Mouse (Mus musculus) right cerebral cortex, postnatal 4 days (tissue): ENCODE measurements around the gene Spag16.
"Not testable (repeated sequence)": the region's sequence is repeated elsewhere in the genome, so short reads cannot be mapped to it uniquely, and the experiment has no call there.

Experiments
- DNase-seq: peaks from one replicate; pipeline ENCODE4 v3.0.0-alpha.2; 2022

The Spag16 gene

DNA sequence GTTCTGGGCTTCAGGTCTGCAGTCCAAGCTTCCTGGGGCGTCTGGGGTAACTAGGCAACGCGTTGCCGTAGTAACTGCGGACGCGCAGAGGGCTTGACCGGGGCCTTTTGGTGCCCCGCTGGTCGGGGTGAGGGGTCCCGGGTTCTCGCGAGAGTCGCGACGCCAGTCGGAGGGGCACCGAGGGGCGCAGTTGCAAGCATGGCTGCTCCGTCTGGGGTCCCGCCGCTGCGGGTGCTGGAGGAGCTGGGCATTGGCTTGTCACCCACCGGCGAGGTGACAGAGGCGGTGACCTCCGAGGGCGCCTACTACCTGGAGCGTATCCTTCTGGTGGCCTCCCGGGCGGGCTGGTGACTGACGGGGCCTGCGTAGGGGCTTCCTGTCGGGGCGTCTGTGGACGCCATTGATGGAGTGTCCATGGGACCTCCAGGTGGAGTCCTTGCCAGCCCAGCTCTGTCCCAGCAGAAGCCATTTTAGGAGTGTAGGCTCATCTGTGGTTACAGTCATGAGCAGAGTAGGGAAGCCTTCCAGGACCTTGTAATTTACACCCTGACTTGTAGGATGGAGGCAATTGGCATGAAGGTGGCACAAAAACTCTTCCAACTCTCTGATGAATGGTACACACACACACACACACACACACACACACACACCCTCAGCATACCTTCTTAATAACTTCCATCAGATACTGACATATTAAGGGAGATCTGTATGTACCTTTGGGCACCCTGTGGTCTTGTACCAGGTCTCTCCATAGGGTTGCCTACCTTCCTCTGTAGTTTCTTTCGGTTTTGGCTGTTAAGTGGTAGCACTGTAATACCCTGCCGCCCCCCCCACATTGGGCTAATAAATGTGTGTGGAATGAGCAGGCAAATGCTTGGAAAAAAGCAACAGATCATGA lies at the start of gene Spag16:
TSS of gene Spag16 (plus strand) at position 165 of the 898 bp plus-strand sequence.
- peak; percentile 55 for DNase-seq

DNA sequence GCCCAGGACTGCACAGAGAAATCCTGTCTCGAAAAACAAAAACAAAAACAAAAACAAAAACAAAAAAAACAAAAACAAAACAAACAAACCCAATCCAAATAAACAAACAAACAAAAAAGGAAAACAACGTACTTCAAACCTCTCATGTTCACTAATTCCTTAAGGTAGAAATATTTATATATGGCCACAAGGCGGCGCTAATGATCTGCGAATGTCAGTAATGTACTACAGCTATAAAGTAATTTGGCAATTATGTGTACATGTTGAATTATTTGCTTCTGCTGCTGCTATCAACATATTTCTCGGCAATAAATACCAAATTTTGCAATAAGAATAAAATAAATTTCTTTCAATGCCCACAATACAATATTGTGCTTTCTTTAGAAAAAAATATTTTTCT lies 41.6 kb upstream of the Spag16 start:
- peak; percentile 77 for DNase-seq

DNA sequence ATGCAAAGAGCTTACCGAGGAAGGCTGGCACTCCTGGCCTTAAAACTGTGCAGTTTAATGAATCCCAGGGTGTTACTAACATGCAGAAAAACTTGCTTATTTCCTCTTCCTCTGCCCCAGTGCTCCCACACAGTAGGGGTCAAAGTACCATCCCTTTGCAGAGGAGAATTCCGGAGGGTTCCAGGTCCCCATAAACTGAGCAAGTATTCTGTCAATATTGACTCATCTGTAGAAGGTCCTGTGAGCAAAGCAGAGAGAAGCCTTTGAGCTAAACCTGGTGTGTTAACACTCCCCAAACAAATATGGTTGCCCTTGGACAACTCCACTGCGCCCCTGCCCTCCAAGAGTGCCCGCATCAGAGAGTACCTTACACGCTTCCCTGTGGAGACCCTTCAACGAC lies 40.1 kb upstream of the Spag16 start:
- DNase-seq, result no peak

DNA sequence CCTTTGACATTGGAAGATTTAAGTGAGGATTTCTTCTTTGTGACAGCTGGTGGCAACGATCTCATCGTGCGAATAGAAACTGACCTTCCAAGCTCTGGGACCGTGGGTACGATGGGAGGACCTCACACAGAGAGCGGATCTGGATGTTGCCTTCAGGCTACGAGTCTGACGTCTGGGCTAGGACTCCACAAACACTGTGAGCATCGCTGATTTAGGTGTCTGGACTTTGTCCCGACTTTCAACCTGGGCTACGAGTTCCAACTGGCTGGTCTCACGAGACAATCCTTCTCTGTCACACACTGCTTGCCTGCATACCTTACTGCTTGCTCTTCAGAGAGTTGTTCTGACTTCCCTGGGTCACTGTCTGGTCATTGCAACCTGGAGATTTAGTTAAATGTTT lies 39.4 kb upstream of the Spag16 start:
- DNase-seq, result no peak

DNA sequence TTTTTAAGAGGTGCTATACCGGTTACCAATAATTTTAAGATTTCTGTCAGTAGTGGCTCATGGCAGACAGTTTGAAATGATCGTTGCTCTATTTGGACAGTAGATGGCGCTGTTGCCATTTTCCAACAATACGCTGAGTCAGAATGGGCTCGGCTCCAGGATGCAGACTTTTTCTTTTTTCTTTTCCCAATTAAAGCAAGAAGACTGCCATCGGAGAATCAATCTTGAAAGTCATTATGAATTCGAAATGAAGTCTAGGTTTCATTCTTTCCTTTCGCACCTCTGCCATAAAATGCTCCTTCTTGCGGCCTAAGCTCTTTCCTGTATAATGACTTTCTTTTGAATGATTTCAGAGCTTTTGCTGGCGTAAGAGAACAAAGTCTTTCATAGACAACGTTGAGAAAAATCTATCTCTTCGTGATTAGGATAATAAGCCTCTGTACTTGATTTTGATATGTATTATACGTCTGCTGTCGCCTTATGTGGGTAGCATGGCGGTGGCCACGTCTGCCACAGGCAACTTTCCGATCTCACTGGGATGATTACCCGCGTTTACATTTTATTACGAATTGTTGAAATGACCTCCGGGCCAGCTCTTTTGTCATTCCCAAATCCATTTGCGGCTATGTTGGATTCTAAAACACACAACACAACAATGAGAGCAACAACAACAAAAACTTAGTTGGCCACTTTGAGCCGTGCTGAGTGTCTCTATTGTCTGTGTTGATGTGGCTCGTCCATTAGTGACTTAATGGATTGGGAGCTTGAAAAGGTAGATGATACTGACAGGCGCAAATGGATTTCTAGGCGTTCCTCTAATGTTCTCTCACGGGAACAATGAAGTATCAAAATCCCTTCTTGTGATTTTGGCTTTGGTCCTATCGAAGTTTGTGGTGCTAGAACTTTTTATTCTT lies 36.2 kb upstream of the Spag16 start:
- peak; percentile 81 for DNase-seq

DNA sequence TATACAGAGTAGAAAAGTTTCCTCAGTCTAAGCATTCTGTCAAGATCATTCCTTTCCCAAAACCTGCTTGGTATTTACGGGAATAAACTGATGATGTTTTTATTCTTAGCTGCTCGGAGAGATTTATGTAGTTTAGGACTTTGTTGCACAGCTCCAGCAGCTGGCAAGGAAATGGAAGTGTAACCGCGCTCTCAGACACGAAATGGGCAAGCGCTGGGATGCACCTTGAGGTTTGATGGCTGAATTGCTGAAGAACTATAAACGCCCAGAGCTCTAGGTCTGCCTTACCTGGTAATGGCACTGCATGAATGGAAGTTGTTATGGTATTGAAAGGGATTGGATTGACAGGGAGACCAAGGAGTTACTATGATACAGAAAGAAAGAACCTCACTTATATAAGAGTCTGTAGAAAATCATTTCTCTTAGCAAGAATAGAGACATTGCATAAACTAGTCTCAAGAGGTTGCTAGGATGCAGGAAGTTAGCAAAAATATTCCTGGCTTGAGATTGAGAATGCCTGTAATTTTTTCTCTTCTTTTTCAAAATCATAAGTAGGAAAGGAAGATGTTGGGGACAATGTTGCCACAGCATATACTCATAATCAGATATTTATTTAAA lies 27.7 kb upstream of the Spag16 start:
- no peak for DNase-seq

DNA sequence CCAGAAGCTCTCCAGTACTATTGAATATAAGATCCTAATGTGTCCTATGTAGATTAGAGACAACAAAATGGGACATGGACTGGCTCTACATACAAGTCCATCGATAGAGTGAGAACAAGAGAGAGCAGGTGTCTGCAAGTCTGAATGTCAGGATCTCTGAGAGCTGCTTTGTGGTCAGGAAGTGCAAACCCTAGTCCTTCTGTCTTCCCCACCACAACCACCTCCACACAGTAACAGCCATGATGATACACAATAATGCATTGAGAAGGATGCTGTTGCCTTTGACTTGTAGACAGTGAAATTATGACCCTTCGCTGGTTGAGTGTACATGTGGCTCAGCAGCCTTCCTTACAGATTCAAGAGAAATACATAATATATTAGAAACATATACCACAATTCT lies 16.6 kb upstream of the Spag16 start:
- no peak for DNase-seq

DNA sequence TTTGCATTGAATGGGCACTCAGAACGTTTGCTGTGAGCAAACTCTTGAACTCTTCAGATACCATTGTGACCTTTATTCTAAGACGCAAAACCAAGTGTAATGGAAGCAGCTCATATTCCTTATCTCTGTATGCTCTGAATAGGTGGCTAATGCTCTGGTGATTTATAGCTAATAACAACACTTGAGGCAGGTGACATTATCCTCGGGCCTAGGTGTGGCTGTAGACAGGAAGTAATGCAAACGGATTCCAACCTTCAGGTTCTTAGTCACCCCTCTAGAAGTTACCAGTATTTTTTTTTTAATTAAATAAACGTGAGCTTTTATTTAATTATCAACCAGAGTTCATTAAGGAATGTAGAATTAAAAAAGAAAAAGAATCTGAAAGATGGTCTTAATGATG lies 1.1 kb upstream of the Spag16 start:
- not testable (repeated sequence) for DNase-seq

DNA sequence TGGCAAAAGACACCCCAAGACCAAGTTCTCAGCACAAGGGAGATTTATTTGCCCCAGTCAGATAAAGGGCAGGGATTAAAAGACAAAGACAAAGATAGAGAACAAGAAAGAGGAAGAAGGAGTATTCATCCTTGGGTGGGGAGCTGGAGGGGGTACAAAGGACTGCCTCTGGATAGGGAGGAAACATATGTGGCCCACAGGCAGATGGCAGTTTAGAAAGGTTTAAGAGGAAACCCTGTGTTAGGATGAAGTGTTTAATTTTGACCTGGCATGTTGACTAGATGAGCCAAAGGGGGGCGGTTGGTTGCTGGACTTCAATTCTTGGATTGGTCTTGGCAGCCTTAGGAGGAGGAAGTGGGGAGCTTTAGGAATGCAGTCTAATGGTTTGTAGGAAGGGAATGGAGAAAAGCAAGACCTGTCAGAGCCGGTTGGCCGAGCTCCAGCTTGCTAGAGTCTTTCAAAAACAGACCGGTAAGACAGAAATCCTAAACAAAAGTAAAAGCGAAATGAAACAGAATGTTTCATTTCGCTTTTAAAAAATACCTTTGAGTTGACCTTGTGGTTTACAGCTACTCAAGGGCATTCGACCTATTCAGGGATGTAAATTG lies 2.2 kb downstream of the Spag16 start:
- DNase-seq, result peak; percentile 7

DNA sequence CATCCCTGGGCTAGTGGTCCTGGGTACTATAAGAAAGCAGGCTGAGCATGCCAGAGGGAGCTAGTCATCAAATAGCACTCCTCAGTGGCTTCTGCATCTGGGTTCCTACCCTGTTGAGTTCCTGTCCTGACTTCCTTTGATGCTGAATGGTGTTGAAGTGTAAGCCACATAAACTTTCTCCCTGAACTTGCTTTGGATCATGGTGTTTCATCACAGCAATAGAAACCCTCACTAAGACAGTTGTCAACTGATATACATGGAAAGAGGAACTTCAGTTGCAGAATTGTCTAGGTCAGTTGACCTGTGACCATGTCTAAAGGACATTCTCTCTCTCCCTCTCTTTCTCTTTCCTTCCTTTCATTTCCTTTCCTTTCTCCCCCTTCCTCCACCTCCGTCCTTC lies 3.8 kb downstream of the Spag16 start:
- DNase-seq, result no peak

DNA sequence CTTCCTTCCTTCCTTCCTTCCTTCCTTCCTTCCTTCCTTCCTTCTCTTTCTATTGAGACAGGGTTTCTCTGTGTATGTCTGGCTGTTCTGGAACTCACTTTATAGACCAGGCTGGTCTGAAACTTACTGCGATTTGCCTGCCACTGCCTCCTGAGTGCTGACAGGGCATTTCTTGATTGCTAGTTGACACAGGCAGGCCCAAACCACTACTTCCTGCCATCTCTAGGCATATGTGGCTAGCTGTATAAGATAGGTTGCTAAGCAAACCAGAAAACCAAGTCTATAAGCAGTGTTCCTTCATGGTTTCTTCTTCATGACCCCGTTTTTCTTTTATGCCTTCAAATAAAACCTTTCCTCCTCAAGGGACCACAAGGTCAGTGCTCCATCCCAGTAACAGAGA lies 4.2 kb downstream of the Spag16 start:
- no peak for DNase-seq

DNA sequence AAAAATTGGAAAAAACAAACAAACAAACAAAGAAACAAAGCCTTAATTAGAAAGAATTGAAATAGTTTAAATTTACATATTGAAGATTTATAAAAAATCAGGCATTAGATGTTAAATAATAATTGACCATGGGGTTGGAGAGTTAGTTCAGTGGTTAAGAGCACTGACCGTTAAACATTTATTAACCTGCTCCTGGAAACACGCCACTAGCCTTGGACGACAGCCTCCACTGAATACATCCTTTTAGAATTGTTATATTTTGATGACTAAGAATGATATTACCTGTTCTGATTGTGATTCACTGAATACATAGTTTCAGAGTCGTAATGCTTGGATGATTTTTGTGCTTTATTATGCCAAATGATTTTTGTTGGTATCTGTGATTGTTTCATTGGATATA lies 6.7 kb downstream of the Spag16 start:
- not testable (repeated sequence) for DNase-seq

DNA sequence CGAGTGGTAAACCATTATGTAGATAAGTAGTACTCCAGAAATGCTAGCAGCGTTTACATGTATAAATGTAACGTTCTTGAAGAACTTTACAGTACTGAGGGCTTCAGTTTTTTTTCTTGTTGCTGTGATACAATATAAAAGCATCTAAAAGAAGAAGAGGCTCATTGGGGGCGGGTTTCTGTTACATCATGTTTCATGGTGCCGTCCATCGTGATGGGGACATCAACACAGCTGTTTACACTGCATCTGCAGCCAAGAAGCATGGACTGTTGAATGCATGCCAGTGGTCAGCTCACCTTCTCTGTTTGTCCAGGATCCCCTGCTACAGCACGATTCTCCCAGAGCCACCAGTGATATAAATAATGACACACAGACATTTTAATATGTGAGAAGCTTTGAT lies 26.7 kb downstream of the Spag16 start:
- DNase-seq, result no peak

DNA sequence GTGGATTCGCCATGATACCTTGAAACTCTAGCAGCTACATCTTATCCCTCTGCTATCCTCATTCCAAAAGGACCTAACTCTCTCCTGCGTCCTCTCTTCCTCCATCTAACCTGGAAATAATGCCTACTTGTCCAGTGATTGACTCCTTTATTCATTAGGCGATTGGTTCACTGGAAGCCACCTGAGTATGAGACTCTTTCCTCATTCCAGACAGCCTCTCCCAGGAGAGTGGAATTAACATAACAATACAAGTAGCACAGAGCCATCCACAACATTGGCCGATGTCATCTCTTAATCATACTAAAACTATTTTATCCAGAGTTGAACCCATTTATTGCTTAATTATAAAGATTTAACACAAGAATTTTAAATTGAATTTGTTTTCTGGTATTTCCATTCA lies 41.0 kb downstream of the Spag16 start:
- DNase-seq, result no peak

DNA sequence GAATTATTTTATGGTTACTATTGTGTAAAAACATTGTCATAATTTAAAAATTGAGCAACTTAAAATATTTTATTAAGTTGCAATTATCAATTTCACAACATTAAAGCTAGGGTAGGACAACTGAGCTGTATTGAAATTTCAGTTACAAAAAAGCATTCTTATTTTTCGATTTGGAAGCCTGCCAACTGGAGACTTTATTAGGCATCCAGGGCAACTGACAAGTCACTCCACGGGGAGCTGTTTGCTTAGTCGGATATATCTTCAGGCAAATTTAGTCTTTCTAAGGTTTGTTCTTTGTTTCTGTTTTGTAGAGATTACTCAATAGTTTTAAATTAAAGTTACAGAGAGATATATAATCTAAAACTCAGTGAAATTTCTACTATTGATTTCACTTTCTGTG lies 129.8 kb downstream of the Spag16 start:
- no peak for DNase-seq

DNA sequence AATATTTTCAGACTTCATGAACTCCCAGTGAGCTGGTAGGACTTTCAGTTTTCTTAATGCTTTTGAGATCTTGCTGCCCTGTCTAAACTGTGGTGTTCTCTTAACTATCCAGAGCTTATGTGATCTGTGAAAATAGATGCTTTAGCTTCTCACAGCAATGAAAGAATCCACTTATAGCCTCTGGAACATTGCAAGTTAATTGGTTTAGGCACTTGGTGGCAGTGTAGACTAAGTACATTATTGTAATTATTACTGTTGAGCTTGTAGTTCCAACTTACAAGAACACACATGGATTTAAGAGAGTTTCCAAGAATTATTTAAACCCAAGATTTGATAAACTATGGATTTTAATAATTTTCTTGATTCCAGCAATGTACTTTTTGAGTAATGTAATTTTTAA lies 170.1 kb downstream of the Spag16 start:
- DNase-seq, result no peak

DNA sequence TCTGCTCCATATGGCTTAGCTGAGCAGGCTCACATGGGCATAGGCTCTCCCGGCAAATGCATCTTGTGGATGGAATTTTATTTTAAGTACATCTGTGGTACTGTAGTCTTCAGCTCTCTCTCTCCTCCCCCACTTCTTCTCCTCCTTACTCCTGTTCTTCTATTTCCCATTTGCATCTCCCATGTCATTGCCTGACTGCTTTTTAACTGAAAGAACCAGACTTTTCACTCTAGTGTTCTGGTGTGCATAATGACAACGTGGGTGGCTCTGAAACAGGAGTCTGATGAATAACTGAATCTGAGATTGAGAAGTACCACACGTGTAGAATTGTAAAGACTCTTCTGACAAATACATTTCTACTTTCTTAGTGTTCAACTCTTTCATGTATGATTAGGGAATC lies 186.2 kb downstream of the Spag16 start:
- DNase-seq, result no peak

DNA sequence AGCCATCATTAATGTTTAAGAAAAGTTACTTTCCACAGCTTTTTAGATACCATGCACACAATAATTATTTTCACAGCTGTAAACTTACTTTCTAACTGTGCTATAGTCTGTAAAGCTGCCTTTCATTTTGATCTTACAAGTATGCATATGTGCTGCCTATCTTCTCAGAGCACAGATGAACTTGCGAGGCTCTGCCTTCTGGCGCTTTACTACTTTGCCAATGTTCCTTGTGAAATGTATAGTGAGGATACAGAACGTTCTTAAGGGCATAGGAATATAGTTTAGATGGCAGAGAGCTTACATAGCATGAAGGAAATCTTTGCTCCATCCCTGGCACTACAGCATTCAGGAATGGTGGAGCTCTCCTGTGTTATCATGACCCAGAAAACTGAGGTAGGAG lies 210.6 kb downstream of the Spag16 start:
- no peak for DNase-seq

DNA sequence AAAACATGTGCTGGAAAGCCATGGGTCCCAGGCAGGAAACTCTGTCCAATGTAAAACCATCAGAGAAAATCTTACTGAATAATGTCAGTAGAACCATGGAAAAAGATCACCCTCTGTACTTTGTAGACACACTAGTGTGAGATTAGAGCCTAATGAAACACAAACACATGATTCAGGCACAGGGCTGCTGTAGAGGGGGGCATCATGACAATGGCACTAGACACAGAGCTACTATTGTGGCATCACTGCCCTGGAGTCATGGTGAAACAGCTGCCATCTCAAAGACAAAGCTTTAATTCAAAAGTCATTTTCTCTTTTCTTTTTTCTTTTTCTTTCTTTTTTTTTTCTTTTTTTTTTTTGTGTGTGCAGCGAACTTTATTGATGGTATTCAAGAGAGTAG lies 240.6 kb downstream of the Spag16 start:
- no peak for DNase-seq

DNA sequence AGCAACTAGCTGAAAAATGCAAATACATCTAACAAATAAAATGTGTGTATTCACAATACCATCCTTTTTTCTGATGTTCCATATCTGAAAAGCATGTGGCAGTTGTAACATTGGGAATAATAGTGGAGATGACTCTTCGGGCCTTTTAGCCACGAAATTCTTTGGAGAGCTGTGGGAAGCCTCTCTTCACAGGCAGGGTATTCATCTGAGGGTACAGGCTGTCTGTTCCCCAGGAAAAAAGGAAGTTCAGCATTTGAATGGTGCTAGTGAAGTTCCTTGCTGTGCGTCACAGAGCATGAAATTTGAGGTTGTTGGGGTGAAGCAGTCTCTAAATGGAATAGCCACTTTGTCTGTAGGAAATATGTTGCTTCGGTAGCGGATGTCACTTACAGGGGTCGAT lies 246.7 kb downstream of the Spag16 start:
- DNase-seq, result no peak

DNA sequence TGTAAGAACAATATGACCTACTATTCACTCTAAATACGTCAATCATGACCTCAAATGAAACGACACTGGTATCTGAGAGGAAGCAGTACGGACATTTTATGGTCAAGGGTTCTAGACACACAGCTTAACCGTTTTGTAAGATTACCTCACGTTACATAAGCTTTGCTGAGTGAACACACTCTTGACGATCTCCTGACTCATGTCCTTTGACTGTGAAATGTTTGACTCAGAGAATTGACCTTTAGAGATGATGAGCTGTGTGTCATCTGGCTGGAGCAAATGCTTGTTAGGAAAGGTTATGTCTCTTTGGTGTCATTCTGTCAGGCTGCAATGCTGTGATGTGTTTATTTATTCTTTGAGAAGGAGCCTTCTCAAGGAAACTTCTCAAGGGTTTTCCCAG lies 252.0 kb downstream of the Spag16 start:
- no peak for DNase-seq

DNA sequence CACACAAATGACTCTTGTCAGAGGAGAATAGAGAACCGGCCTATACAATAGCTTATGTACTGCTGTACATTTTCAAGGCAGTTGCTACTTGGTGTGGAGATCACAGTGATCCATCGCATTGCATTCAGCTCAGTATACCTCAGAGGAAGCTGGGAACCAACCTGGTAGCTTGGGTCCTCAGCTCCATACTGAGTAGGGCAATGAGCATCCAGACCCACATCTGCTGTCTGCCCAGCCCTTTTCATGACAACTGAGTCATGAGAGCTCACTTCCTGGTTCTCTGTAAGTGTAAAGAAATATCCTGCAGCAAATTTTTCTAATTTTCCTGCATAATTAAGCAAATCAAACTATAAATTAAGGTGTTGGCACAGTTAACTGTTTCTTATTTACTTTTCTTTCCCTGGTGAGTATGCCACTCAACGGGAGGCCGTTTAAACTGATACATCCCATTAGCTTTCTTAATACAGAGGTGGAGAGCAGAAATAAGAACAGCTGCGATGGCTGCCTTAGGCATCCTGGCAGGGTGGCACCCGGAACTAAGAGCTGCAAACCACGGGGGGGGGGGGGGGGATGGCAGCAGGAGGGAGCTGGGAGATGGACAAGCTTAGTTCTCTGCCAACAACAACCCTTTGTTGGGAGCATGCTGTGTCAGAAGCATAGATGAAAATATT lies 255.6 kb downstream of the Spag16 start:
- DNase-seq, result no peak

DNA sequence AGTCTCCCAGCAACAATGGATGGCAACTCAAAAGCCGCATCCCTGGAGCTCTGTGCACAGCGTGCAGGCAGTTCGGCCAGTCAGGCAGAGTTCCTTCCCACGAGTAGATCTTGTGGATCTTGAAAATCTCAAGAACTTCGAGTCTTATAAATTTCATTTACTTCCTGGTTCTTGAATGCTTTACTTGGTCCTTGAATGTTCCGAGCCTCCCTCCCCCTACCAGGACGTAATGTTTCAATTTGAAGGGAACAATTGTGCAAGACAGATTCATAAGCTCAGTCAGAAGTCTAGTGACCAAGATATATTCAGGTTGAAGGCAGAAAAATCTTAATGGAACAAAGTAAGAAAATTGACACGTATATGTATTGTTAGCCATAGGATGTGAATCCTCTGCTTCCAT lies 277.9 kb downstream of the Spag16 start:
- DNase-seq, result no peak
